Mouse (Mus musculus): ENCODE results near the gene Ube2o. TPM values are rescaled to one million over a fixed set of nuclear protein-coding genes. Genes with fewer than 3 reads are reported as not detected.
A peak's percentile ranks its signal among the peaks of the same experiment; 100 is the strongest.

Gene Ube2o
- 3.7 and 4.8 TPM in 2 replicates for polyA plus RNA-seq (2015; fragmentation: Nextera tagmentation; extraction: Ambion mirVana)

GRCm38 (mm10) chr11:116581376-116581814 is at the start of gene Ube2o:
Ube2o (minus strand) TSS chr11:116581447.
- no peak within 1 kb of the TSS; the same call in 1 of the 2 replicates for H3K27ac ChIP-seq (ENCODE audit: low read depth, low read length)

GRCm38 (mm10) chr11:116630171-116630965 is 49.1 kb upstream of the Ube2o start:
- Histone ChIP-seq H3K4me3 (ENCODE audit: low read depth, low read length) (no peak overlapping the region), H3K27me3 (replicated peaks; ENCODE audit: control insufficient read depth, insufficient read depth, low read length) (no peaks in the 10 kb centered on the region), H3K9me3 (ENCODE audit: control insufficient read depth) (no peaks in the 10 kb centered on the region), H3K4me2 (replicated peaks; ENCODE audit: low read depth) (no peak overlapping the region), H3K36me3 (ENCODE audit: control insufficient read depth, insufficient read depth) (no peaks in the 10 kb centered on the region), H3K27ac (ENCODE audit: low read depth, low read length) (no peak overlapping the region), H3K4me1 (replicated peaks; ENCODE audit: control insufficient read depth, insufficient read depth, low read length) (no peaks in the 10 kb centered on the region), H3K9ac (ENCODE audit: low read depth, low read length) (no peak overlapping the region)
- no peak for TF ChIP-seq CTCF (IDR thresholded peaks at IDR 0.05; ENCODE audit: low read depth)
- ATAC-seq: no peak
- WGBS: 53% methylated on average over 12 of the region's 12 CpGs

More at GRCm38 (mm10) chr11:116581376-116581814, at the start of gene Ube2o:
- H3K36me3 ChIP-seq (ENCODE audit: control insufficient read depth, insufficient read depth): no peaks in the 10 kb centered on the region
- H3K9ac ChIP-seq (ENCODE audit: low read depth, low read length): peak within 1 kb of the TSS; percentile 75
- ATAC-seq: peak; percentile 87
- peak; percentile 65 for TF ChIP-seq CTCF (IDR thresholded peaks at IDR 0.05; ENCODE audit: low read depth)
- WGBS: 2% methylated on average over 29 of the region's 51 CpGs
- H3K4me3 ChIP-seq (ENCODE audit: low read depth, low read length): peak within 1 kb of the TSS; percentile 82
- H3K4me1 ChIP-seq (replicated peaks; ENCODE audit: control insufficient read depth, insufficient read depth, low read length): no peaks in the 10 kb centered on the region; the same call in 1 of the 2 replicates
- H3K27me3 ChIP-seq (replicated peaks; ENCODE audit: control insufficient read depth, insufficient read depth, low read length): no peaks in the 10 kb centered on the region
- peak within 1 kb of the TSS; percentile 100 for H3K4me2 ChIP-seq (replicated peaks; ENCODE audit: low read depth)
- no peaks in the 10 kb centered on the region for H3K9me3 ChIP-seq (ENCODE audit: control insufficient read depth)

GRCm38 (mm10) chr11:116629472-116629871 is 48.2 kb upstream of the Ube2o start:
- Histone ChIP-seq H3K9ac (ENCODE audit: low read depth, low read length) (no peak overlapping the region), H3K9me3 (ENCODE audit: control insufficient read depth) (no peaks in the 10 kb centered on the region), H3K4me3 (ENCODE audit: low read depth, low read length) (no peak overlapping the region), H3K27ac (ENCODE audit: low read depth, low read length) (no peak overlapping the region), H3K27me3 (replicated peaks; ENCODE audit: control insufficient read depth, insufficient read depth, low read length) (no peaks in the 10 kb centered on the region), H3K4me2 (replicated peaks; ENCODE audit: low read depth) (no peak overlapping the region), H3K36me3 (ENCODE audit: control insufficient read depth, insufficient read depth) (no peaks in the 10 kb centered on the region), H3K4me1 (replicated peaks; ENCODE audit: control insufficient read depth, insufficient read depth, low read length) (0 out of 2 replicates have a peak, but pooled peaks cover under 1% of the 10 kb centered on the region)
- no peak for ATAC-seq
- 88% methylated on average over 6 of the region's 6 CpGs for WGBS
- no peak for TF ChIP-seq CTCF (IDR thresholded peaks at IDR 0.05; ENCODE audit: low read depth)

- Histone ChIP-seq H3K4me3 (ENCODE audit: low read depth, low read length) (no peak overlapping the region), H3K27ac (ENCODE audit: low read depth, low read length) (no peak overlapping the region), H3K27me3 (replicated peaks; ENCODE audit: control insufficient read depth, insufficient read depth, low read length) (no peaks in the 10 kb centered on the region), H3K4me1 (replicated peaks; ENCODE audit: control insufficient read depth, insufficient read depth, low read length) (0 out of 2 replicates have a peak, but pooled peaks cover 2% of the 10 kb centered on the region), H3K36me3 (ENCODE audit: control insufficient read depth, insufficient read depth) (no peaks in the 10 kb centered on the region), H3K4me2 (replicated peaks; ENCODE audit: low read depth) (no peak overlapping the region), H3K9ac (ENCODE audit: low read depth, low read length) (no peak overlapping the region), H3K9me3 (ENCODE audit: control insufficient read depth) (no peaks in the 10 kb centered on the region)
- WGBS: 59% methylated on average over 9 of the region's 9 CpGs
- no peak for ATAC-seq
- TF ChIP-seq CTCF (IDR thresholded peaks at IDR 0.05; ENCODE audit: low read depth): peak; percentile 99
These were observed 47.5 kb upstream of the Ube2o start for GRCm38 (mm10) chr11:116628712-116629111.

- 35% methylated on average over 10 of the region's 10 CpGs for WGBS
- Histone ChIP-seq H3K4me1 (replicated peaks; ENCODE audit: control insufficient read depth, insufficient read depth, low read length) (peaks cover 5% of the 10 kb centered on the region), H3K9ac (ENCODE audit: low read depth, low read length) (no peak overlapping the region), H3K36me3 (ENCODE audit: control insufficient read depth, insufficient read depth) (no peaks in the 10 kb centered on the region), H3K9me3 (ENCODE audit: control insufficient read depth) (no peaks in the 10 kb centered on the region), H3K27me3 (replicated peaks; ENCODE audit: control insufficient read depth, insufficient read depth, low read length) (no peaks in the 10 kb centered on the region), H3K4me2 (replicated peaks; ENCODE audit: low read depth) (no peak overlapping the region), H3K27ac (ENCODE audit: low read depth, low read length) (no peak overlapping the region), H3K4me3 (ENCODE audit: low read depth, low read length) (no peak overlapping the region)
- TF ChIP-seq CTCF (IDR thresholded peaks at IDR 0.05; ENCODE audit: low read depth): peak; percentile 61
- no peak for ATAC-seq
These were observed 46.1 kb upstream of the Ube2o start for GRCm38 (mm10) chr11:116627072-116628020.
